Mouse (Mus musculus) intestine, embryonic 16.5 days (tissue): ENCODE results near the gene Tnfrsf1a. TPM values are rescaled to one million over a fixed set of nuclear protein-coding genes. Genes with fewer than 3 reads are reported as not detected.

Experiments
- ATAC-seq: fragments of 200-750 bp; cut with Nextera tagmentation; 2 replicates; pipeline ENCODE4 v1.8.0; 2017; ENCODE audit warnings: moderate TSS enrichment, moderate library complexity
- H3K27ac ChIP-seq: fragments of 300-500 bp; sonication (generic); 2 replicates; pipeline ENCODE4 v1.5.1; 2014; ENCODE audit warnings: mild to moderate bottlenecking, low read length
- H3K27me3 ChIP-seq: fragments of 300-500 bp; sonication (generic); replicated peaks from 2 replicates; pipeline ENCODE4 v1.6.1; 2014; ENCODE audit warnings: low read length, control low read depth, mixed read lengths; ENCODE audit not compliant: control insufficient read depth, insufficient read depth
- H3K36me3 ChIP-seq: fragments of 300-500 bp; sonication (generic); 2 replicates; pipeline ENCODE4 v1.6.1; 2014; ENCODE audit warnings: low read length, control low read depth; ENCODE audit not compliant: control insufficient read depth, insufficient read depth
- H3K4me1 ChIP-seq: fragments of 300-500 bp; sonication (generic); 2 replicates; pipeline ENCODE4 v1.6.1; 2014; ENCODE audit warnings: low read length, control low read depth, mixed read lengths; ENCODE audit not compliant: control insufficient read depth, insufficient read depth
- H3K4me2 ChIP-seq: fragments of 300-500 bp; sonication (generic); 2 replicates; pipeline ENCODE4 v1.6.1; 2014; ENCODE audit warnings: low read depth, low read length, control low read depth
- H3K4me3 ChIP-seq: fragments of 300-500 bp; sonication (generic); 2 replicates; pipeline ENCODE4 v1.5.1; 2014; ENCODE audit warnings: mild to moderate bottlenecking, low read length
- H3K9ac ChIP-seq: fragments of 300-500 bp; sonication (generic); 2 replicates; pipeline ENCODE4 v1.6.1; 2014; ENCODE audit warnings: low read depth, low read length
- H3K9me3 ChIP-seq: fragments of 300-500 bp; sonication (generic); 2 replicates; pipeline ENCODE4 v1.6.1; 2016; ENCODE audit warnings: low read length, control low read depth; ENCODE audit not compliant: control insufficient read depth
- WGBS: fragments of 180-500 bp; shearing (Covaris S2); extraction: QIAGEN DNeasy Blood & Tissue Kit; methylation state at CpG from one replicate; pipeline ENCODE4 v1.1.7; 2014; 5-methylcytosine and 5-hydroxymethylcytosine counted together
- polyA plus RNA-seq: library from polyadenylated mRNA; unstranded; fragments of >200 nt; fragmentation: Nextera tagmentation; extraction: Ambion mirVana; gene quantifications from 2 replicates; pipeline ENCODE4 v1.2.1, GENCODE M21; 2015

The Tnfrsf1a gene
- polyA plus RNA-seq, 1 experiment from 2014 or later = 90.0 TPM

DNA sequence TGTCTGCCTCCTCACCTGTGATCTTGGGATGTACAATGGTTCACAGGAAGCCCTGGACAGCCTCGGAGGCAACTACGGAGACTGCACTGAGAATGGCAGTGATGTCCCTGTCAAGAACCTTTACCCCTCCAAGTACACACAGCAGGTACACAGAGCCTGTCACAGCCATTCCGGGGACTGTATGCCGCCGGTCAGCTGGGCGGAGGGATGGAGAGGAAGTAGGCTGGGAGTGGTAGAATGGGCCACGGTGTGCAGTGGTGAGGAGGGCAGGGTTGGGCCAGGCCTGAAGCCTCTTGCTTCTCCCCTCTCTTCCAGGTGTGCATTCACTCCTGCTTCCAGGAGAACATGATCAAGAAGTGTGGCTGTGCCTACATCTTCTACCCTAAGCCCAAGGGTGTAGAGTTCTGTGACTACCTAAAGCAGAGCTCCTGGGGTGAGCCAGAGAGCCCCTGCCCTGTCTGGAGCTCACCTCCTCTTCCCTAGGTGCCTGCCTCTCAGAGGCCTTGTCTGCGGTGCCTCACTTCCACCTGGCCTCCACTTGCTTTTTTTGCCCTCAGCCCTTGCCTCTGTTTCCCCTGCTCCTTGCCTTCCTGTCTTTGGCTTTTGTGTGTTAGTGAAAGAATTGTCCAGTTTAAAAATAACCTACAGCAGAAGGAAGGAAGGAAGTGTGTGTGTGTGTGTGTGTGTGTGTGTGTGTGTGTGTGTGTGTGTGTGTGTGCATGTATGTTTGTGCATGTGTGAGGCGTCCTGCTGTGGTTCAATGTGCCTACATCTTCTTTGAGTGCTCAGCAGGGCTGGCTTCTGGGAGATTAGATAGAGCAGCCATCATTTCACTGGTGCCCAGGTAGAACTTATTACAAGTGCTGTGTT is 10.1 kb upstream of the Tnfrsf1a start:
- no peak overlapping the region for H3K4me3 ChIP-seq
- ATAC-seq = no peak
- H3K4me1 ChIP-seq = peaks cover 27% of the 10 kb centered on the region
- H3K9ac ChIP-seq = no peak overlapping the region
- H3K27ac ChIP-seq = 0 out of 2 replicates have a peak overlapping the region, but pooled peaks have one; percentile 29
- H3K9me3 ChIP-seq = no peaks in the 10 kb centered on the region
- H3K4me2 ChIP-seq = no peak overlapping the region
- 66% methylated on average over 9 of the region's 9 CpGs for WGBS
- H3K36me3 ChIP-seq = no peaks in the 10 kb centered on the region
- H3K27me3 ChIP-seq = no peaks in the 10 kb centered on the region

DNA sequence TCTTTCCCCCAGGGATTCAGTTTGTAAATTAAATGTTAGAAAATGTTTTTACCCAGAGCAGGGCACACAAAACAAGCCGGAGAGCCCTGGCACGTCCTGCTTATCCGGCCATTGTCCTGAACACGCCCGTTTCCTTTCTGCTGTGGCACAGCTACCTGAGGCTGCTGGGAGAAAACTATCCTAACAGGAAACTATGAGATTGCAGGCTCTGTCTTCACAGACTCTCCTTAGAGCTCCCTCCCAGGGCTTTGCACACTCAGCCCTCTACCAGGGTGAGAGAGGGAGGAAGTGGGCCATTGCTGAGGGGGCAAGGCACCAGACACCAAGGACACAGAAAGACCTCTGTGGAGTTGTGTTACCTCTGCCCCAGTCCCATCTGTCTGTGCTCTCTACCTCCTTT is 8.9 kb upstream of the Tnfrsf1a start:
- no peak for ATAC-seq
- Histone ChIP-seq H3K4me1 (peaks cover 39% of the 10 kb centered on the region), H3K9me3 (no peaks in the 10 kb centered on the region), H3K36me3 (no peaks in the 10 kb centered on the region), H3K27me3 (no peaks in the 10 kb centered on the region), H3K9ac (no peak overlapping the region), H3K4me3 (no peak overlapping the region), H3K27ac (0 out of 2 replicates have a peak overlapping the region, but pooled peaks have one; percentile 5), H3K4me2 (no peak overlapping the region)
- 56% methylated on average over 5 of the region's 5 CpGs for WGBS

DNA sequence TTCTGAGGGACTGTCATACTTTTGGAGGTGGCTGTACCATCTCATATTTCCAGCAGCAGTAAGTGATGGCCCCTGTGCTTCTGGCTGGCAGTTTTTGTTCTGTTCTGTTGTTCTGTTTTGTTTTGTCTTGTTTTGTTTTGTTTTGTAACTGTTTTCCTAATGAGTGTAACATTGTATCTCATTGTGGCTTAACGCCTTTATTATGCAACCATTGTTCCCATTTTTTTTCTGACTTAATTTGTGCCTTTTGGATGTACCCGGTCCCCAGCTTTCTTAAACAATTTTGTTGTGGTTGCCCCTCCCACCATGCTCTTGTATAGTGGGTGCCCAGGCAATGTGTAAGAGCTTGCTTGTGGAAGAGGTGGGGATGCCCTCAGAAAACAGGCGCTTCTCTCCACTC is 7.0 kb upstream of the Tnfrsf1a start:
- WGBS = 62% methylated on average over 3 of the region's 3 CpGs
- Histone ChIP-seq H3K27me3 (no peaks in the 10 kb centered on the region), H3K9ac (no peak overlapping the region), H3K9me3 (no peaks in the 10 kb centered on the region), H3K4me1 (peaks cover 49% of the 10 kb centered on the region), H3K27ac (peak overlapping the region; percentile 68), H3K4me2 (peak overlapping the region; percentile 26; the same call in 1 of the 2 replicates), H3K4me3 (no peak overlapping the region), H3K36me3 (no peaks in the 10 kb centered on the region)
- no peak for ATAC-seq

DNA sequence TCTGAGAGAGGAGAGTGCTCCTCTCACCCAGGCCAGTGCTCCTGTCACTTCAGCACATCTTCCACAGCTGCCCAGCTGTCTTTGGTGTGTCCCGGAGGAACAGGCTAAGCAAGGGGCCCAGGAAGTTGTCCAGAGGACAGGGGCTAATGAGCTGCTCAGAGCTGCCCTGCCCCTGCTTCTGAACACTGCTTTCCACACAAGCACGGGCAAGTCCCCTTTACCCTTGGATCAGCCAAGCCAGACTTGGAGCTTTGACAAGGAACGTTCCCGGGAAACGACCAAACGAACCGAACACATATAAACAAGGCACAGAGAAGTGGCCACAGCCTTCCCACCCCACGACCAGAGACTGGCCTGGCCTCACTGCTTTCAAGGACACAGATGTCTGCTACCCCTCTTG is 5.1 kb upstream of the Tnfrsf1a start:
- Histone ChIP-seq H3K4me3 (no peak overlapping the region), H3K4me2 (no peak overlapping the region), H3K36me3 (no peaks in the 10 kb centered on the region), H3K9me3 (no peaks in the 10 kb centered on the region), H3K27me3 (no peaks in the 10 kb centered on the region), H3K9ac (0 out of 2 replicates have a peak overlapping the region, but pooled peaks have one; percentile 0), H3K27ac (peak overlapping the region; percentile 12; the same call in 1 of the 2 replicates), H3K4me1 (peaks cover 57% of the 10 kb centered on the region)
- WGBS = 20% methylated on average over 8 of the region's 8 CpGs
- no peak for ATAC-seq

DNA sequence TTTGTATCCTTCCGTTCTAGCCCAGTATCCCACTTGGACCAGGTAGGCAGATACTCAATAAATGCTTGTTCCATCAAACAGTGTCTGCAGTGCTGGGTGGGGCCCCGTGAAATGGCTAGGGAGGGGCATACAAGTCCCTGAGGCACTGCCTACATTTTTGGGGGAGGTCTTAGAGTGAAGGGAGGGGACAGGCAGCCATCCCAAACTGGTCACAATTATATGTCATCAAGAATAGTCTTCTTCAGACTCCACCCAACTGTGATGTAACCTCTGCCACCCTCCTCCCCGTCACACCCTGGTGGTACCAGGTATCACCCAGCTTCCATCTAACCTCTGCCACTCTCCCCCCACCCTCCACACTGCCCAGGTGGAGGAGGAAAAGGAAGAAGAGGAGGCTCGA is 4.3 kb upstream of the Tnfrsf1a start:
- WGBS = 46% methylated on average over 4 of the region's 4 CpGs
- Histone ChIP-seq H3K4me3 (no peak overlapping the region), H3K9me3 (no peaks in the 10 kb centered on the region), H3K27ac (peak overlapping the region; percentile 68), H3K9ac (no peak overlapping the region), H3K36me3 (no peaks in the 10 kb centered on the region), H3K27me3 (no peaks in the 10 kb centered on the region), H3K4me2 (no peak overlapping the region), H3K4me1 (peaks cover 58% of the 10 kb centered on the region)
- ATAC-seq = no peak

DNA sequence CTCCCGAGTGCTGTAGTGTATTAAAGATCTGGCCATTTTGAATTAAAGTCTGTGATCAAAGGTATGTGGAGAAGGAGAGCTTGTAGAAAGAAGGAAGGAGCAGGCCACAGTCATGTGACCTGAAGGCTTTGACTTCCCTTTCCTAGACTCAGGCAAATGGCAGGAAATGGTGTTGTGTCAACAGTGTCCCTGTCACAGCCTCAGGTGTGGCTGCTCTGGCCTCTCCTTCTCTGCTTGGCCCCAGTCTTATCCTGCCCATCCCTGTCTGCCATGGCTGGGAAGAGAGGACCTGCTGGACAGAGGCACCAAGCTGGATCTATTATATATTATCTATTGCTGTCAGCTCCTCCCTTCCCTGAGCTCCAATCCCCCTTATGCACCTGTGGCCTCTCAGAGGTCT is 3.5 kb upstream of the Tnfrsf1a start:
- peak overlapping the region; percentile 68 for H3K27ac ChIP-seq
- WGBS = 55% methylated on average over 1 of the region's 1 CpGs

DNA sequence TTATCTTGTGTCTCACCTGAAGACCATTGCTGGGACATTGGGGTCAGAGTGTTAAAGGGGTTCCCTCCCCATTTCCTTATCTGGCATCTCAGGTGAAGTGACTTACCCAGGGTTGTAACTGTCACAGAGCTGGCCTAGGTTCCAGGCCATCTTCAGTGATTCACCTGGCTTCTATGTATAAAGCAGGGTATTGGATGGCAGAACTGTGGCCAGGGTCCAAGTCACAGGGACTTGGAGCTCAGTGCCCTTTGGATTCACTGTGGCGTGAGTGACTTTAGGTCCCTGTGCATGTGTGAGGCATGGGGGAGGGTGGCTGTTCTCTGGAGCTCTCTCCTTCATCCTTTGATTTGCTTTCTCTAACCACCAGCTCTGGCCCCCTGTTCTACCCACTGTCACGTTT is 3.1 kb upstream of the Tnfrsf1a start:
- no peak overlapping the region for H3K9ac ChIP-seq
- H3K27ac ChIP-seq = peak overlapping the region; percentile 68
- no peak overlapping the region for H3K4me3 ChIP-seq
- ATAC-seq = peak; percentile 49
- peaks cover 54% of the 10 kb centered on the region for H3K4me1 ChIP-seq
- H3K36me3 ChIP-seq = no peaks in the 10 kb centered on the region
- H3K27me3 ChIP-seq = no peaks in the 10 kb centered on the region
- WGBS = 55% methylated on average over 2 of the region's 2 CpGs
- no peaks in the 10 kb centered on the region for H3K9me3 ChIP-seq
- H3K4me2 ChIP-seq = 0 out of 2 replicates have a peak overlapping the region, but pooled peaks have one; percentile 6

More for the DNA sequence above, 3.5 kb upstream of the Tnfrsf1a start:
- no peaks in the 10 kb centered on the region for H3K36me3 ChIP-seq
- H3K4me1 ChIP-seq = peaks cover 54% of the 10 kb centered on the region
- peak; percentile 77 for ATAC-seq
- H3K9me3 ChIP-seq = no peaks in the 10 kb centered on the region
- H3K27me3 ChIP-seq = no peaks in the 10 kb centered on the region
- no peak overlapping the region for H3K9ac ChIP-seq
- 0 out of 2 replicates have a peak overlapping the region, but pooled peaks have one; percentile 6 for H3K4me2 ChIP-seq
- no peak overlapping the region for H3K4me3 ChIP-seq

DNA sequence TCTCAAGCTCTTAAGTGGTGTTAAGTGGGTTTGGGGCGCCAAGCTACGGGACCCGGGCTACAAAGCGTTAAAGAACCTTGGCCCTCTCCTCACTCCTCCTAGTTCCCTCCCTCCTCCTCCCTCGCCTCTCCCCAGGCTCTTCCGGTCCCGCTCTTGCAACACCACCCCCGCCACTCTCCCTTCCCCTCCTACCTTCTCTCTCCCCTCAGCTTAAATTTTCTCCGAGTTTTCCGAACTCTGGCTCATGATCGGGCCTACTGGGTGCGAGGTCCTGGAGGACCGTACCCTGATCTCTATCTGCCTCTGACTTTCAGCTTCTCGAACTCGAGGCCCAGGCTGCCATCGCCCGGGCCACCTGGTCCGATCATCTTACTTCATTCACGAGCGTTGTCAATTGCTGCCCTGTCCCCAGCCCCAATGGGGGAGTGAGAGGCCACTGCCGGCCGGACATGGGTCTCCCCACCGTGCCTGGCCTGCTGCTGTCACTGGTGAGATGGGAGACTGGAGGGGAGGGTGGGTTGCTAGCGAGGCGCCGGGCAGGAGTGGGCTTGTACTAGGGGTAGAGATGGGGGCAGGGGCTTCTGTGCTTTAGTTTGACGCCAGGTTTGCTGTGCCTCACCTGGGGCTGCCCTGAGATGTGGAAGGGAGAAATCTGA is 541 bp downstream of the Tnfrsf1a start:
- Histone ChIP-seq H3K9me3 (no peaks in the 10 kb centered on the region), H3K9ac (peak overlapping the region; percentile 93), H3K4me2 (peak overlapping the region; percentile 94), H3K4me3 (peak overlapping the region; percentile 68), H3K36me3 (no peaks in the 10 kb centered on the region), H3K27ac (peak overlapping the region; percentile 93), H3K4me1 (peaks cover 66% of the 10 kb centered on the region), H3K27me3 (no peaks in the 10 kb centered on the region)
- peak; percentile 75 for ATAC-seq
- WGBS = 1% methylated on average over 27 of the region's 27 CpGs

DNA sequence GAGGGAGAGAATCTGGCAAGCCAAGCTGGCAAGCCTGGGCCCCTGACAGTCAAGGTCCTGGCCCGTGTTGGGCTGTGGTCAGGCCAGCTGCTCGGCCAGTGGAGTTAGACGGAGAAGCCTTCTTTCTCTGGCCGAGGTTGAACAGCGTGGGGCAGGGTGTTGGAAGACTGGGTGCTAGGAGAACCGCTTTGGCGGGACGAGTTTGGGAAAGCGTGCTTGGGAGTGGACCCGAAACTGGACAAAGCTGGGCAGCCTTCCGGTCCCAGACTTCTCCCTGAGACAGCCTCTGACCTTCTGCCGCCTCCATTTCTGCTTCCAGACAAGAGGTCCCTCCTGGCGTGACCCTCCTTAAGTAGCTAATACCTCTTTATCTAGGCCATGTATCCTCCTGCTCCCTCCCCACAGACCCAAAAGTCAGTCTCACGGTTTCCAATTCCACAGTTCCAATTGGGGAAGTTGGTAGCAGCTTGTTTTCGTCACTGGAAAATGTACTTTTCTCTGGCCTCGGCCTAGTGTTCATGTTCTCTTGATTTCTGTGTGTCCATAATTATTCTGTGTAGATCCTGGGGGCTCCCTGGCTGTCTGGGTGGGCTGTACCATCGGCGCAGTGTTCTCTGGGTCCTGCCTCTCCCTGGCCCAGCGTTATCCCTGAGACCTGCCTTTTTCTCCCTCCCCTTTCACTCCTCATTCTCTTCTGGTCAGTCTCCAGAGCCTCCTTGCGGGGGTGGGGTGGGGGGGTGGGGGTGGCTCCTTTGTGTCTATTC is 1.3 kb downstream of the Tnfrsf1a start:
- ATAC-seq = no peak
- H3K27ac ChIP-seq = peak overlapping the region; percentile 93
- no peaks in the 10 kb centered on the region for H3K27me3 ChIP-seq
- H3K4me2 ChIP-seq = peak overlapping the region; percentile 94
- WGBS = 4% methylated on average over 20 of the region's 20 CpGs
- H3K4me1 ChIP-seq = peaks cover 66% of the 10 kb centered on the region
- no peaks in the 10 kb centered on the region for H3K36me3 ChIP-seq
- no peaks in the 10 kb centered on the region for H3K9me3 ChIP-seq
- peak overlapping the region; percentile 93 for H3K9ac ChIP-seq
- peak overlapping the region; percentile 68 for H3K4me3 ChIP-seq
